Mouse (Mus musculus): Measurements from ENCODE around the gene Lrba. TPM values are rescaled to one million over a fixed set of nuclear protein-coding genes. Genes with fewer than 3 reads are reported as not detected.

The Lrba gene
- total and polyA plus RNA-seq, 3 experiments, result 12.3 to 22.6 (median 13.8) TPM

DNA sequence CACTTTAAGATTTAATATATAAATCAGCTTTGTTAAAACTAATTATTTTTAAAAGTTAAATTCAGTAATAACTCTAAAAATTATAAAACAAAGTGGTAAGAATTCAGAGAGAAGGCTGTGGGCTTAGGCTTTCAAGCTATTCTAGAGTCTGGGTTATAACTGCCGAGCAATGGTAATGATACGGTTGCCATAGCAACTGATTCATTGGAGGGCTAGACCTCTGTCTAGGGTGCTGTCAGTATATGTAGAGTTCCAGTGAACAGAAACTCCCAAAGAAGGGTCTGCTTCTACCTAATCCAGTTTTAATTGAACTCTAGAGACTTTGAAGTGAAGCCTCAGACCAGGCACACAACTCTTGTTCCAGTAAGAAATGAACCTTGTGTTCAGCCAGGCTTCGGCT lies 377.8 kb downstream of the Lrba start:
- dilution Hi-C loops (cut with MboI; ENCODE audit: extremely low pct_ligation_motif_present, extremely low pct_unique_long_range_greater_than_20kb, low sequenced_read_pairs), result no loop called here
- H3K27ac ChIP-seq (ENCODE audit: insufficient read depth, low read depth), result no peak overlapping the region
- no peaks in the 10 kb centered on the region for H3K4me1 ChIP-seq (ENCODE audit: control insufficient read depth in 1 of 2, insufficient read depth in 2 of 2)
- no peaks in the 10 kb centered on the region for H3K9me3 ChIP-seq (replicated peaks; ENCODE audit: low read length)
- no peak overlapping the region for H3K4me3 ChIP-seq (replicated peaks in 1 of 3; ENCODE audit: low read depth in 2 of 3, low read length in 2 of 3, poor library complexity in 1 of 3)
- H3K36me3 ChIP-seq (replicated peaks in 1 of 2; ENCODE audit: control insufficient read depth in 1 of 2, insufficient read depth in 1 of 2, low read length in 1 of 2), result no peaks in the 10 kb centered on the region
- TF ChIP-seq MAX (IDR thresholded peaks at IDR 0.05; ENCODE audit: low read length) (no peak), JUND (conservative IDR thresholded peaks at IDR 0.05; ENCODE audit: low read depth, low read length) (no peak), ZKSCAN1 (IDR thresholded peaks at IDR 0.05; ENCODE audit: borderline replicate concordance, low read depth, low read length) (no peak), TBP (conservative IDR thresholded peaks at IDR 0.05; ENCODE audit: low read depth, low read length) (no peak), CHD1 (IDR thresholded peaks at IDR 0.05; ENCODE audit: low read depth, low read length) (no peak), POLR2A (IDR thresholded peaks at IDR 0.05; ENCODE audit: low read depth, low read length) (no peak), JUN (IDR thresholded peaks at IDR 0.05; ENCODE audit: insufficient read depth, low read depth, low read length) (no peak), ZMIZ1 (IDR thresholded peaks at IDR 0.05; ENCODE audit: low read depth, low read length) (no peak), SMC3 (IDR thresholded peaks at IDR 0.05; ENCODE audit: low read depth, low read length) (no peak), PAX5 (IDR thresholded peaks at IDR 0.05; ENCODE audit: low read length) (no peak), ZC3H11A (IDR thresholded peaks at IDR 0.05; ENCODE audit: low read depth, low read length) (no peak), SIN3A (IDR thresholded peaks at IDR 0.05; ENCODE audit: low read length) (no peak), NELFE (IDR thresholded peaks at IDR 0.05; ENCODE audit: low read depth, low read length) (no peak), IRF4 (IDR thresholded peaks at IDR 0.05; ENCODE audit: low read depth, low read length) (no peak), ETS1 (conservative IDR thresholded peaks at IDR 0.05; ENCODE audit: low read depth, low read length) (no peak)
- H3K79me2 ChIP-seq (replicated peaks; ENCODE audit: control insufficient read depth, extremely low read depth, insufficient read depth, poor library complexity, severe bottlenecking), result no peaks in the 10 kb centered on the region
- H3K4me2 ChIP-seq (ENCODE audit: insufficient read depth, low read depth, poor library complexity, severe bottlenecking), result no peak overlapping the region
- H3K9ac ChIP-seq (ENCODE audit: insufficient read depth, low read depth), result no peak overlapping the region
- in situ Hi-C loops (cut with MboI; ENCODE audit: low pct_ligation_motif_present, low pct_unique_long_range_greater_than_20kb, low sequenced_read_pairs), result no loop called here
- no peaks in the 10 kb centered on the region for H3K27me3 ChIP-seq (replicated peaks)
- DNase-seq (ENCODE audit: extremely low read depth), result no peak

DNA sequence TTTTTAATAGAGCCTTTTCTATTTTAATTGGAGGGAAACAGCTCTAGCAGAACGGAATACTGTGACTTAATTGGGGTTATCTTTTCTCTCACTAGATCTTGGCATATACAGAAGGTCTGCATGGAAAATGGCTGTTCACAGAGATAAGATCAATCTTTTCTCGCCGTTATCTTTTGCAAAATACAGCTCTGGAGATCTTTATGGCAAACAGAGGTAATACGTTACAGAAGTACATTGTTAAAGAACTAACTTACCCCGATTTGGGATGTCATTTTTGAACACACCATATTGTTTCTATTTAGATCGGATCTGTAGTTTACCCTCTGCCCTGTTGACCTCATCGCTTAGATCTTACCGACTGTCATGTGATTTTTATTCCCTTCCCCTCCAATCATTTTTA lies 381.3 kb downstream of the Lrba start:
- Histone ChIP-seq H3K4me2 (ENCODE audit: insufficient read depth, low read depth, poor library complexity, severe bottlenecking) (no peak overlapping the region), H3K9me3 (replicated peaks; ENCODE audit: low read length) (no peaks in the 10 kb centered on the region), H3K4me3 (replicated peaks in 1 of 3; ENCODE audit: low read depth in 2 of 3, low read length in 2 of 3, poor library complexity in 1 of 3) (no peak overlapping the region), H3K27me3 (replicated peaks) (no peaks in the 10 kb centered on the region), H3K79me2 (replicated peaks; ENCODE audit: control insufficient read depth, extremely low read depth, insufficient read depth, poor library complexity, severe bottlenecking) (no peaks in the 10 kb centered on the region), H3K9ac (ENCODE audit: insufficient read depth, low read depth) (no peak overlapping the region), H3K36me3 (replicated peaks in 1 of 2; ENCODE audit: control insufficient read depth in 1 of 2, insufficient read depth in 1 of 2, low read length in 1 of 2) (no peaks in the 10 kb centered on the region), H3K4me1 (ENCODE audit: control insufficient read depth in 1 of 2, insufficient read depth in 2 of 2) (no peaks in the 10 kb centered on the region), H3K27ac (ENCODE audit: insufficient read depth, low read depth) (no peak overlapping the region)
- no peak for DNase-seq (ENCODE audit: extremely low read depth)
- no peak for TF ChIP-seq ETS1 (conservative IDR thresholded peaks at IDR 0.05; ENCODE audit: low read depth, low read length)
- TF ChIP-seq ZC3H11A (IDR thresholded peaks at IDR 0.05; ENCODE audit: low read depth, low read length), result no peak
- TF ChIP-seq NELFE (IDR thresholded peaks at IDR 0.05; ENCODE audit: low read depth, low read length), result no peak
- no peak for TF ChIP-seq POLR2AphosphoS2 (IDR thresholded peaks at IDR 0.05; ENCODE audit: low read depth, low read length)
- dilution Hi-C loops (cut with MboI; ENCODE audit: extremely low pct_ligation_motif_present, extremely low pct_unique_long_range_greater_than_20kb, low sequenced_read_pairs), result no loop called here
- in situ Hi-C loops (cut with MboI; ENCODE audit: low pct_ligation_motif_present, low pct_unique_long_range_greater_than_20kb, low sequenced_read_pairs), result no loop called here

All from CH12.LX (cell line).